Mouse (Mus musculus): ENCODE results near the gene Shc4.

The Shc4 gene

DNA sequence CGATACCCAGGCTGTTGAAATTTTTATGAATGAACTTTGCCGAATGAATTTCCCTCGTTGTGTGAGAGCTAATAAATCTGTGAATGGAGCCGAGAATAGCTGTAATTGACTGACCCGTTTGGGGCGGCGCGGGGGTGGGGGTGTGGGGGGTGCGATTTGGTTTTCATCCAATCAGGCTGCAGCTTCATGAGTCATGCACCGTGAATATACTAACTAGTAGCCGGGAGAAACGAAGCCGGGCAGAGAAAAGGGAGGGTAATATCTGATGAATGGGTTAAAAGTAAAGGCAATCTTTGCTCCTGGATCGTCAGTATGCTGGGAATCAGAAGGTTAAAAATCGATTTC, at the start of gene Shc4:
Shc4 (minus strand) TSS at position 63 of the 345 bp plus-strand sequence.
- in situ Hi-C loops (cut with MboI, MseI) = no loop called here

DNA sequence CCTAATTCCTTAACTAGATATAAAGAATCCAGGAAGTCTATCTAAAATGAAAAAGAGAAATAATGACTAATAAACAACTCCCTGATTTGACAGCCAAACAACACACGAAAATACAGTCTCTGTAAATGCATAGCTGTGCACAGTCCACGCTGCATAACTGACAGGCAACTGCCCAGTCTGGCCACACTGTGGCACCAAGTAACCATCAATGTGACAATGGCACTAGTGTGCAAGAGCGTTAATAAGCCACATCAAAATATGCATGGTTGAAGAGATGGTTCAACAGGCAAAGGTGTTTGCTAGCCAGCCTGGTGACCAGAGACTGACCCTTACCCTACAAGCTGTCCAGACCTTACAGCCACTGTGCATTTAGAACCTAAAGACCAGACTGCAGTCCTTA, 41.1 kb upstream of the Shc4 start:
- in situ Hi-C loops (cut with MboI, MseI) = no loop called here

DNA sequence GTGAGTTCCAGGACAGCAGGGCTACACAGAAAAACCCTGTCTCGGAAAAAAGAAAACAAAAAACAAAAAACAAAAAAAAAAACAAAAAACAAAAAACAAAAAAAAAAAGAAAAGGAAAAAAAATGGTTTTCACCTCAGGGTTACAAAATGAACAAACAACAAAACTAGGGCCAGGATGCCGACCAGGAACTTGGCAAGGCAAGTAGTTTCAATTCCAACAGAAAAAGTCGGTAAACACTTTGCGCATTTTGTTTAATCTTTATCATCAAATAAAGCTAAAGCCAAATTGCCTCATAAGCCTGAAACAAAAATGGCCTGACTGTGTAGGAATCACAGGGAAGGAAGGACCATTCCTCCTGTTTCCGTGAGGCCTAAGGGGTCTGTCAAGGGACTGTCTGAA, 40.6 kb upstream of the Shc4 start:
- in situ Hi-C loops (cut with MboI, MseI) = no loop called here

DNA sequence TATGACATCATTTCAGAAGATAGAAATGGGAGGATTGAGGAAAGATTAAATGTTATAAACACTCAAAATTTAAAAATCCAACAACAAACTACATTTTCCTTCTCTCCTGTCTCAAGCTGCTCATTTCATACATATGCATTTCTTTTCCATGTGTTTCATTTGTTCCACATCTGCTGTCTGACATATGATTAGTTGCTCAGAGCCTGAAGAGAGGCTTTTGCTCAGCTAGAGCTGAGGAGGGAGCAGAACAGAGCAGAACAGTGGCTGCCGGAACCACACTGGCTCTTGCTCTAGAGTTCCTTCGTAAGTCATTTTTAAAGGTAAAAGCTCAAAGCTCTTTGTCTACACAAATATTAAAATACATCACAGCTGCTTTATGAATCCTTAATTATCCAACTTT, 25.4 kb upstream of the Shc4 start:
- in situ Hi-C loops (cut with MboI, MseI) = no loop called here

DNA sequence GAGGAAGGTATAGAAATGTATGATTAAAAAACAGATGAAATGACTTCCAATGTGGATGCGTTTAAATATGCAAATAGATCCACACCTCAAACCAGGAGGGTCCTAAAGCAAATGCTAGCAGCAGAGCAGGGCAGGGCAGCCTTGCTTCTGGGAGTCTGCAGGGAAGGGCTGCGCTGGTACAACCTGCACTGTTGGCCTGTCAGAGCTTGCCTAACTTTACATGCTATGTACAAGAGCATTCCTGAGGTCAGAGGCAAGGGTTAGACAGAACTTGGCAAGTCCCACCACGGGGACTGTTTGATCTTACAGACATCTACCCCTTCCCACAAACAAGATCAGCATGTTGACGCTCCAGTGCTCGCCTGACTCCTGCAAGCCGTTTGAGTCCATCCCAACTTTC, 15.4 kb upstream of the Shc4 start:
- in situ Hi-C loops (cut with MboI, MseI) = no loop called here

DNA sequence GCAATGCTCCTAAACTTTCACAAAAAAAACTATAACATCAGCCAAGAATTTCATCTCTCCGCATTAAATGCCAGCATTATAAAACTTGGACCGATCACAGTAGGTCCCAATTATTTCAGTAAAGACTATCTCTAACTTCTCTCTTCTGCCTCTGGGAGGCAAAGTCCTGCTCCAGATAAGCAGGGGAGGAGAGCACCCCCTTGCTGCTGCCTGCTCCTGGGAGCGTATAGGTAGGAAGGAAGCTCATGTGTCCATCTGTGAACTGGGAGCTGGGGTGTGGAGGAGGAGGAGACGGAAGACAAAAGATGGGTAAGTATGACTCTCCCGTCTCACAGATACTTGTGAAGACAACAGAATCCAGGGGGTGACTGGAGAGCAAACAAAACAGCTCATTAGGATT, 14.8 kb upstream of the Shc4 start:
- in situ Hi-C loops (cut with MboI, MseI) = no loop called here

DNA sequence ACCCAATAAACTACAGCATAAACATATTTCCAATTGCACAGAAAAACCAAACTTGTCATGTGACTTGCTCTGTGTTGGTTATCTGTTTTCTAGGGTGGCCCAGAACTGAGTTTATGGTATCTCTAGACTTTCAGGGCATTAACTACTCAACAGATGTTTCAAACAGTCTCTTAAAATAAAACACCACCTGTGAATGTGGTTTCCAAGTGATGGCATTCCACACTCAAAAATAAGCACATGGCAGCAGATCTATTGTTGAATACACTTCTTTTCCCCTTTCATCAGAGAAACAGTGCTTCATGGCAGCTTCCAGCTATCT, 12.0 kb upstream of the Shc4 start:
- in situ Hi-C loops (cut with MboI, MseI) = no loop called here

DNA sequence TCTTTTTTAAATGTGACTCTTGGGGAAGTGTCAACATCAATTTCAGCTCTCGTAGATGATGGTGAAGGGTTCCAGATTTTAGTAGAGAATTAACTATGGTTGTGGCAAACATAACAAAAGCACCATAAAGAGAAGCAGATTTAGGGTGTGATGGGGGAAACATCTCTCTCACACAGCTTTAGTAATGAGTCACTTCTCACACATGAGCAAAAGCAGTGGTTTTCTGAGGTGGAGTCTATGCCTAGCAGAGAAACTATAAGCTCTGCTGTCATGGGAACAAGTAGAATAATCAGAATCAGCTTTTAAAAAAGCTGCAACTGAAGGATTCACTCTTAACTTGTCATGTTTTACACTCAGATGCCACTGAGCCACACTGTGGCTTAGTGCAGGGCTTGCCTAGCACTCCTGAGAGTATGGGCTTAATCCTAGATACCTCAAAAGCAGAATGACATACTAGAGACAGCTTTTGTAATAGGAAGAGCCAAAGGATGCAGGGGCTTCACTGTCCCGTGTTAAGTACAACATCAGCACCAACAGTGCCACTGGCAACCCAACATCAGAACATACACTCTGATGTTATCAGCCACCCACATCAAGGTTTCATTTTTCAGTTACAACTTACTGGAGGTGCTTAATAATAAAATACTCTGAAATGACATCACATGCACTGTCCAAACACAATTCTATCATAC, 11.5 kb upstream of the Shc4 start:
- in situ Hi-C loops (cut with MboI, MseI) = no loop called here

DNA sequence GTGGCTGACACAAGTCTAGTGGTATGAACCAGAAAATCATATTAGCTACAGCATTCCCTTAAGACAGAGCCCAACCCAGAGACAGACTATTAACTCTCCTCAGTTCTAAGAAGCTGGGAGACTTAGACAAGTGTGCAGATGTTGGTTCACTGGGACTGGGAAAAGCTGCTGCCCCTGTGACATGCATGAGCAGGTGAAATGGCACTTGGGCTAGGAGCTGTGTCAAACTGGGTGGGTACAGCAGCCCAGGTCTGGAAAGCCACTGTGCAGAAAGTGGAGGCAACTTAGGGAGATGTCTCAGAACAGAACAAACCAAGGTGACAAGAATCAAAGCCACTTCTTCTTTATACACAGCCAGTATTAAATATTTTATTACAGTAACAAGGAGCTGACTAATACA, 10.8 kb upstream of the Shc4 start:
- in situ Hi-C loops (cut with MboI, MseI) = loop anchor here (5.0 kb wide), 1 partner anchor 77 kb away; no protein-coding TSS in a partner anchor

DNA sequence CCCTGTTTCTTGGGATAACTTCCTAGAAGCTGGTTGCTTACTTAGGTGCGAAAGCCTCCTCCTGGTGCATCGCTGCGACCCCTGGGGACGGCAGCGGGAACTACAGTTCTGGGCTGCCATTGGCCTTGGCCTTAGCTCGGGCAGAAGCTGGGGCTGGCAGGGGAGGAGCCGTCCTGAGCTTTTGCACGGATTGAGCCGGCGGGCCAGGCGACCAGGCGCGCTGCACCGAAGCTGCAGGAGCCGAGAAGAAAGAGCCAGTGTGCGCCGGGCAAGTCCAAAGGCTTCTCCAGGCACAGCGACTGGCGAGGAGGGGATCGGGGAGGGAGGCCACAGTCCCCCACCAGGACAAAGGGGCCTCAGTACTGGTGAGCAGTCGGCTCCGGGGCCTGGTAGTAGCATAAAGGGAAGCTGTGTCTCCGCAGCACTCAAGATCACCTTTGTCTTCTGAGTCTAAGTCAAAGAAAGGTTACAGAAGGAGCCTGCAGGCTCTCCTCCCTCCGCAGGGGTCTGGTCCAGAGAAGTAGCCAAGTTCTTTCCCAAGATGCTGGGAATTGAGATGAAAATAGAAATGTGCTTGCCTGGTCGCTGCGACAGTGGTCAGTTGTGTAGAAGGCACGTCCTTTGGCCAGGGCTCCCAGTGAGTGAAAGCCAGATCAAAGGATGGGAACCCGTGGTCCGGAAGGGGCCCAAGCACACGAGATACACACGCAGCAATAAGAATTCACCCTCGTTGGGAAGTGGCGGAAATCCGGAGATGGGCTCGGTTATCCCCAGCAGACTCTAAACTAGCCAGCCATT, 8.0 kb upstream of the Shc4 start:
- in situ Hi-C loops (cut with MboI, MseI) = loop anchor here (5.0 kb wide), 1 partner anchor 75 kb away; no protein-coding TSS in a partner anchor

DNA sequence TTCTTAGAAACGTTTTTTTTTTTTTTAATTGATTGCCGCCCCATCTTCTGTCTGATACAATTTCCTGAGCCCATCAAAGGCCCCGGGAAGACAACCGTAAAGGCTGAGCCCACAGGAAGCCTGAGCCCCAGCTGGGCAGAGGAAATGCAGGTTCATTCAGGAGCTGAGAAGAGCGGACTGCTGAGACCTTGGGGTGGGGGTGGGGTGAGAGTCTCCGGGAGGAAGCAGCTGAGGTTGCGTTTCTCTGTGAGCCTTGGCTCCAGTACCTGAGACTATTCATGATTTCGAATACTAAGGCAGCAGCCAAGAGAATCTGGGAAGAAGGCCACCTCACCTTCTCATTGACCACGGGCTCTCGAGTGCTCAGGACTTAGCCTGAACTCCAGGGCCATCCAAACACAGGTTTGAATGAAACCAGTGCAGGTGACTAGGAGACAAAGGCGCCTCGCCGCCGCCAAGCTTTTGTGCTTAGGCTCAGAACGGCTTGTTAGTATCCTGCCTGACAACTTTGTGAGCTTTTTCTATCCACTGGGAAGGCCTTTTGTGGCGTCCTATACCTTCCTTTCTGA, 682 bp upstream of the Shc4 start:
- in situ Hi-C loops (cut with MboI, MseI) = loop anchor here (5.0 kb wide), 1 partner anchor 32 kb away; no protein-coding TSS in a partner anchor

DNA sequence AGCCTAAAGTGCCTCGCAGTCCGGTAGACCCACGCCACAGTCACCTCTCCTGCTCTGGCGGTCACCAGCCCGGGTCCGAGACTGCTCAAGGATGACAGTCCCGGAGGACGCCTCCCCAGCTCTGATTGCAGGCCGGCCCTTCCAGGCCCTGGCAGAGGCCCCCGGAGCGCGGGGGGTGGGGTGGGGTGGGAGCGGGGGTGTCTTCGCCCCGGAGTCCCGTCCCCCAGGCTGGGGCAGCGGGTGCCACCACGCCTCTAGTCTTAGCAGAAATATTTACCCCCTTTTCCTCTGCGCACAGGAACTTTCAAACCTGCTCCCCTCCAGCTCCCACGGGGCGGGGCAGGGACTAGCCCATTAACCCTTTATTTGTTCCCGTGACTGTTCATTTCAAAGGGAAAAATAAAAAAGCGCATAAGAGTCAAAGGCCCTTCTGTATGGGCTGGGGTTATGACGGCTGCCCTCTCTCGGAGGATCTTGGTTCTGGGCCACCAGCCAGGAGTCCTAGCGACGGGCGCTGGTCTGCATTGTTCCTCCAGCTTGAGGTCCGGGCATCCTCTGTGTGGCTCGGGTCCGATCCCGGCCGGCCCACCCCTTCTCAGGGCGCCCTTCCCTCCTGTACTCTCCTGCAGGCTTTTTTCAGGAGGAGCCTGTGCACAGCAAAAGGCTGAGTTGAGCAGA, 401 bp downstream of the Shc4 start:
- in situ Hi-C loops (cut with MboI, MseI) = no loop called here

DNA sequence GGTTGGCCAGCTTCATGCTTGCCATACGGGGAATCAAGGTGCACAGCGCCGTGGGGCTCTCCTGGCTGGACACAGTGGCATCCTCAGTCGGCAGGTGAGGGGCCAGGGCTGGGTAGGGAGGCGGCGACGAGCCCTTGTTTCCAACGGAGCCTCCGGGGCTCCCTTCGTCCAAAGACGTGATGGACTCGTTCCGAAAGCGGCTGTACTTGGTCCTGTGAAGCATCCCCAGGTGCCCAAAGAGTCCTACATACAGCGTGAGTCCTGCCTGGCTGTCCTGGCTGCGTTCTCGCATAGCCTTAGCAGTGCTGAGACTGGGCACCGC, 901 bp downstream of the Shc4 start:
- in situ Hi-C loops (cut with MboI, MseI) = no loop called here

DNA sequence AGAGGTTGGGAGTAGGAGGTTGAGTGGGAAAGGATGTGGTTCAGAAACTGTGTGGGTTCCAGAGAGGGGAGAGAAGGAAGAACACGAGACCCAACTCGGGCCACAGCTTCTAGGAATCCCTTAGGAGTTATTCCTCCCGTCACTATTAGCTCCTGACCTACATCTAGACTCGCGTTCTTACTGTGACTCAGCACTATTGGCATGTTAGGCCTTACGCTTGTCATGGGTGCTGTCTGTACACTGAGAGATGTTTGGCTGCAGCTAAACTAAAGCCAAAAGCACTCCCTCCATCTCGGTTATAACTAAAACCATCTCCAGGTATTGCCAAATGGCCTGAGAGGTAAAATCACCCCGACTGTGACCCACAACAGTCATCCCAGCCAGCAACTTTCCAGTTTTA, 7.3 kb downstream of the Shc4 start:
- in situ Hi-C loops (cut with MboI, MseI) = no loop called here

DNA sequence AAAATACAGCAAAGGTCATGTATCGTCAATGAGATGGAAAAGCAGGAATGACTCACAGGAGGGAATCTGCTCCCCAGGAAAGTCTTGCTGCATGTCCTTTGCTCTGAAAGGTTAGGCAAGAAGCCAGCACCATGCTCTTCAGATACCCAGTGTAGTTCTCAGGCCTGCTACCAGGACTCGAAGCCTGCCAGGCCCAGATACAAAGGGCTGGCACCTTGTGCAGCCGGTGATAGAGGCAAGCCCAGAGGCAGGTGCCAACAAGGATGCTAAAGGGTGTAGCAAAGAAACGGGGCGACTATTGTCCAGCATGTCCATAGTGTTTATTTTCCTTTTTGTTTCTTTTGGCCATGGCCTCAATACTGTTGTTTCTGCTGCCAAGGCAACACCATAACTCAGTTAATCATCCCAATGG, 17.4 kb downstream of the Shc4 start:
- in situ Hi-C loops (cut with MboI, MseI) = no loop called here

DNA sequence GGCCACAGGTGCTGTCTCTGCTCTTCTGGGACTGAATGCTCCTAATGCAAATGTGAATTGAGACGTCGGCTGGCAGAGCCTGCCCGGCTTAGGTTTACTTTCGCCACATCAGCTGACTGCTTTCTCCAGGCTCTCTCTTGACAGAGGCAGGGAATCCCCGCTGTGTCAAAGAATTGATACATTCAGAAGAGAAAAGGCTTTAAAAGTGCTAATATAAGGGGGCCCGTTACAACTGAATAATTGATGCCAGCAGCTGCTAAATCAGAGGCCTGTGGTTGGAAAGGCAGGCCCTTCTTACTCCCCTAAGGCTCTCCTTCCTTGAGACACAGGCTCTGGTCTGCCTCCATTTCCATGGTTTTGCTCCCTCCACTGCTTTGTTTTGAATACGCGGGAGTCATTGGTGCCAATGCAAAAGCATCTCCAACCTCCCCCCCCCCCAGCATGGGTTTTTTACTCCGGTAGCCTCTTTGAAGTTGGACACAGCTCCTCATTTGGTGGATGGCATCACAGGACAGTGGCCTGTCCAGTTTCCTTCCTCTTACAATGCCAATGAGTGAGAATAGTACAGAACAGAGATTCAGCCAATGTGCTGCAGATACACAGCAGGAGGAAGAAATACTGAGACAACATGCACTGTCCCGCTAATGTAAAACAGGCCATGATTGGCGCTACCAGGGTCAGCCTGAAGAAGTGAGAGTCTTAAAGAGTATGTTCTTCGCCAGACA, 18.9 kb downstream of the Shc4 start:
- in situ Hi-C loops (cut with MboI, MseI) = no loop called here

DNA sequence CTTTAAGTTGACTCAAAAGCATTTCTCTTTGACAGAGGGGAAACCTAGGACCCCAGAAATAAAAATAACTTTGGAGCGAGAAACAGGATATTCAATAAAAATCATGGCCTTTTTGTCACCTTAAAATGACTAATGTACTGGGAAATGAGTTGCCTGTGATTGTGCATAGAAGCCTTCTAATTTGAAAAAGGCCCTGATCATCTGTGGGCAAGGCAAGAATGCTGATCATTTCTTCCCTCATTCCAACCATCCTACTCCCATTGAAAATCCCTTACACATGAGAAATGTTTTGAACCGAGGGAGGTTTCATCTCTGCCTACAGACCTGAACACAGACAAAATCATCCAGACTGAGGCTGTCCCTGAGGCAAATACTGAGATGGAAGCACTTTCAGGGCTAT, 21.1 kb downstream of the Shc4 start:
- in situ Hi-C loops (cut with MboI, MseI) = no loop called here

DNA sequence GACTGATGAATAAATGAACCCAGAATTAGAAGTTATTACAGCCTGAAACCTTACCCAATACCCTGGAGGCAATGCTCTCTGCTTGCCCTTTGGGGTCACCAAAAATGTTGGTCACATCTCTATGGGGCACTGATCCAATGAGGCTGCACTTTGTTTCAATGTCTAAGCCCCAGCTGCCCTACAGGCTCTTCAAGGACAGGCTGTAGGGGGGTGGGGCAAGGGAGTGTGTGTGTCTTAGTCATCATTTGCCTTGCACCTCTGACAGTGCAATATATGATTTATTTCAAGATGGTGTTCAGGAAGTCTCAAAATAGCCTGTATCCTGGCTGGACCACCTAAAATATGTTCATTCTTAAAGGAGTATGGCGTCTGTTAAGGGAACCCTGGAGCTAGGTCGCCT, 22.3 kb downstream of the Shc4 start:
- in situ Hi-C loops (cut with MboI, MseI) = no loop called here

DNA sequence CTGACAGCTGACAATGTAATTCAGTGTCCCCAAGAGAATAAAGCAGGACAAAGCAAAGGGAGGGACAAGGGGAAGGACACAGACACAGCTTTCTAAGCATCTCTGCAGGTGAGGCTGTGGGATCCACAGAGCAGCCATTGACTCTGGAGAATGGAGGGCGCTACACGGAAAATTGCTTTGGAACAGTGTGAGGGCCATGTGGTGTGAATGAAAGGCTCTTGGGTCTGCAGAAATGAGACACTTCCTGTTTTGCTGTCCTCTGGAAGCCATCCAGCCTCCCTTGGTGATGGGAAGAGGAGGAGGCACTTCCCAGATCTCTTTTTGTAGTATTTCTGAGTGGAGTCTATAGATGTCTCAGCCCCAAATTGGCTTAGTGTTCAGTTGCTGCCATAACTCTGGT, 27.7 kb downstream of the Shc4 start:
- in situ Hi-C loops (cut with MboI, MseI) = no loop called here

DNA sequence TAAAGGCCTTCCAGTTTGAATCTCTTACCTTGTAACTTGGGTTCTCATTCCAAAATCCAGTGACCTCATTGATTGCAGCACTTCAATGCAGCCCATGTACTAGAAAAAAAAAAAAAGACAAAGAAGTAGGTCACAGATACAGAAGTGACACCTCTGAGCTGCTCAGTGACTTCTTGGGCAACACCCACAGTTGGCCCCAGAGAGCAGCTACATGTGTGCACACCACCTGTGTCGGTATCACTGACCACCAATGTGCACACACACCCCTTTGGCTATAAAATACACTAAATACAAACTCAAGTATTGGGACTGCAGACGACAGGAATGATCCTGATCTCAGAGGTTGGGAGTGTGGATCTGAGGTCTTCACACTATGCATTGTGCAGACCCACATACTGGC, 29.1 kb downstream of the Shc4 start:
- in situ Hi-C loops (cut with MboI, MseI) = loop anchor here (5.0 kb wide), 1 partner anchor 33 kb away; no protein-coding TSS in a partner anchor

DNA sequence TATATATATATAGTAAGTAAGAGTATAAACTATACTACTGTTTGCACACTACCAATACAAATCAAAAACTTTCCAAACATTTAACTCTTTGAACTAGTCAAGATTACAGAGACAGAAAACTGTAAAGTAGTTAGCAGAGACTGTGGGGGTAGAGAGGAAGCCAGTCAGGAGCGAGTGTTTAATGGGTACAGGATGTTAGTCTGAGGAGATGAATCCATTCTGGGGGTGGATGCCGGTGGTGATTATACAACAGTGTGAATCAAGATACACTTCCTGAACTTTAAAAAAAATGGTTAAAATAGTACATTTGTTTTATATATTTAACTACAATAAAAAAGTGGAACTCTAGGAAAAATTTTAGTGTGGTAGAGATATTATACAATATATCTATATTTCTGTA, 31.9 kb downstream of the Shc4 start:
- in situ Hi-C loops (cut with MboI, MseI) = loop anchor here (5.0 kb wide), 1 partner anchor 35 kb away; no protein-coding TSS in a partner anchor
